Comparison of ENCODE assay signal across 9 mouse cellular contexts in genomic region chr2:158912631-158913258, GRCm38 (mm10).
A peak's percentile ranks its signal among the peaks of the same experiment; 100 is the strongest.
DNase-seq lines count a peak whose midpoint lies in the region; ATAC-seq lines count a peak whose summit lies in the region.
"Had no signal": no experiment of that assay in that cellular context is flagged by ENCODE, and none has a peak within 500 bp of the region (broad histone marks: within the 10 kb centered on the region; RNA-seq: fewer than 3 reads in every experiment).

No protein-coding gene starts in this region.

- H3K27ac ChIP-seq in kidney, embryonic 15.5 days = no peak overlapping the region
- no peak overlapping the region for H3K27ac ChIP-seq in hindbrain, embryonic 10.5 days
- no peak overlapping the region for H3K27ac ChIP-seq in midbrain, embryonic 15.5 days
- H3K27ac ChIP-seq: lung, embryonic 15.5 days had no signal

- no peak for ATAC-seq in kidney, embryonic 15.5 days (replicated peaks; ENCODE audit: low FRiP score)
- peak; percentile 48 for ATAC-seq in midbrain, embryonic 15.5 days (replicated peaks)

- H3K9ac ChIP-seq in kidney, embryonic 15.5 days = no peak overlapping the region
- no peak overlapping the region for H3K9ac ChIP-seq in midbrain, embryonic 15.5 days
- H3K9ac ChIP-seq: lung, embryonic 15.5 days had no signal

- H3K4me2 ChIP-seq in kidney, embryonic 15.5 days = no peak overlapping the region
- no peak overlapping the region for H3K4me2 ChIP-seq in midbrain, embryonic 15.5 days
- H3K4me2 ChIP-seq: lung, embryonic 15.5 days had no signal

- DNase-seq in kidney, adult 11 months = peak; percentile 10
- DNase-seq in adrenal gland, adult (ENCODE audit: inconsistent age in 2 of 2, low spot score in 1 of 2) = peak; percentile 49 to 73
- peak; percentile 54 for DNase-seq in embryo, embryonic 9.5 days (ENCODE audit: extremely low spot score)
- DNase-seq in hindbrain, embryonic 10.5 days (ENCODE audit: low spot score) = peak; percentile 53
- DNase-seq in left cerebral cortex, postnatal 14 days (ENCODE audit: low spot score in 2 of 2) = peak; percentile 65 to 68
- DNase-seq in thymus, postnatal 25 days = peak; percentile 11

- no peaks in the 10 kb centered on the region for H3K9me3 ChIP-seq in kidney, embryonic 15.5 days (replicated peaks)
- no peaks in the 10 kb centered on the region for H3K9me3 ChIP-seq in hindbrain, embryonic 10.5 days
- no peaks in the 10 kb centered on the region for H3K9me3 ChIP-seq in midbrain, embryonic 15.5 days
- H3K9me3 ChIP-seq: lung, embryonic 15.5 days had no signal

- 41% methylated on average over 9 of the region's 9 CpGs for WGBS in kidney, embryonic 15.5 days
- 43% methylated on average over 9 of the region's 9 CpGs for WGBS in hindbrain, embryonic 10.5 days
- WGBS in midbrain, embryonic 15.5 days = 39% methylated on average over 9 of the region's 9 CpGs

- peaks cover 15% of the 10 kb centered on the region; the same call in 1 of the 2 replicates for H3K27me3 ChIP-seq in kidney, embryonic 15.5 days
- H3K27me3 ChIP-seq in hindbrain, embryonic 10.5 days (ENCODE audit: insufficient read depth, poor library complexity, severe bottlenecking) = peaks cover 15% of the 10 kb centered on the region
- no peaks in the 10 kb centered on the region for H3K27me3 ChIP-seq in midbrain, embryonic 15.5 days (replicated peaks)

- no peak overlapping the region for H3K4me3 ChIP-seq in kidney, embryonic 15.5 days (replicated peaks)
- no peak overlapping the region for H3K4me3 ChIP-seq in hindbrain, embryonic 10.5 days
- no peak overlapping the region for H3K4me3 ChIP-seq in midbrain, embryonic 15.5 days
- H3K4me3 ChIP-seq: lung, embryonic 15.5 days had no signal

- H3K36me3 ChIP-seq in kidney, embryonic 15.5 days = no peaks in the 10 kb centered on the region
- no peaks in the 10 kb centered on the region for H3K36me3 ChIP-seq in hindbrain, embryonic 10.5 days
- no peaks in the 10 kb centered on the region for H3K36me3 ChIP-seq in midbrain, embryonic 15.5 days (replicated peaks)
- H3K36me3 ChIP-seq: lung, embryonic 15.5 days had no signal

- intact Hi-C loops in left cerebral cortex, postnatal 14 days (cut with DNase I) = loop anchor here (2.0 to 5.0 kb wide), 4 partner anchors 150 to 1680 kb away; no protein-coding TSS in a partner anchor

- H3K4me1 ChIP-seq in kidney, embryonic 15.5 days = no peaks in the 10 kb centered on the region
- peaks cover 7% of the 10 kb centered on the region for H3K4me1 ChIP-seq in hindbrain, embryonic 10.5 days (replicated peaks)
- H3K4me1 ChIP-seq in midbrain, embryonic 15.5 days = peaks cover 5% of the 10 kb centered on the region; the same call in 1 of the 2 replicates
- H3K4me1 ChIP-seq: lung, embryonic 15.5 days had no signal

Comparison
In these comparisons a context has a peak if more than half of its experiments do, and no peak if none do; other contexts are left out.
1. DNase-seq: peak in every context shown above with its lines; median percentile 66 in left cerebral cortex, postnatal 14 days; 61 in adrenal gland, adult; 54 in embryo, embryonic 9.5 days; 53 in hindbrain, embryonic 10.5 days; 11 in thymus, postnatal 25 days; 10 in kidney, adult 11 months.